Mouse (Mus musculus) cerebellum, adult 2 months (tissue): ENCODE data around the gene Olfr205. TPM values are rescaled to one million over a fixed set of nuclear protein-coding genes. Genes with fewer than 3 reads are reported as not detected.
"Not testable (repeated sequence)": the region's sequence is repeated elsewhere in the genome, so short reads cannot be mapped to it uniquely, and the experiment has no call there.

ENCODE experiments used
- DNase-seq, 2 experiments: peaks; one replicate each; pipeline ENCODE4 v3.0.0; 2021
- H3K27ac ChIP-seq: fragments of 200-500 bp; 2 replicates; pipeline ENCODE4 v1.5.1; 2012; ENCODE audit warnings: low read length, control low read depth, inconsistent platforms; ENCODE audit not compliant: insufficient read depth
- H3K27me3 ChIP-seq: fragments of 200-500 bp; 2 replicates; pipeline ENCODE4 v1.6.1; 2012; ENCODE audit warnings: inconsistent platforms, mild to moderate bottlenecking, low read length, moderate library complexity; ENCODE audit not compliant: control insufficient read depth, insufficient read depth
- H3K4me1 ChIP-seq: fragments of 200-500 bp; 2 replicates; pipeline ENCODE4 v1.6.1; 2011; ENCODE audit warnings: low read length; ENCODE audit not compliant: control insufficient read depth, insufficient read depth
- H3K4me3 ChIP-seq: fragments of 200-500 bp; replicated peaks from 2 replicates; pipeline ENCODE3; 2011; ENCODE audit warnings: mild to moderate bottlenecking, low read depth, low read length, control low read depth; ENCODE audit not compliant: insufficient read depth
- CTCF ChIP-seq: fragments of 200-500 bp; IDR thresholded peaks from 2 replicates; pipeline ENCODE4 v1.5.1; 2011; ENCODE audit warnings: low read depth, mild to moderate bottlenecking, control low read depth, low read length, moderate library complexity, borderline replicate concordance; ENCODE audit not compliant: insufficient read depth
- POLR2A ChIP-seq: fragments of 200-500 bp; IDR thresholded peaks from 2 replicates; pipeline ENCODE4 v1.6.1; 2011; ENCODE audit warnings: low read length, control low read depth, borderline replicate concordance; ENCODE audit not compliant: insufficient read depth
- WGBS: fragments of 180-500 bp; shearing (Covaris S2); methylation state at CpG from one replicate; pipeline ENCODE4 v1.1.7; 2018; 5-methylcytosine and 5-hydroxymethylcytosine counted together
- polyA plus RNA-seq: library from polyadenylated mRNA; depleted of rRNA; stranded (reverse); fragments of >200 nt; gene quantifications from 2 replicates; pipeline ENCODE4 v1.2.3, GENCODE M21; 2012; rRNA removed

Gene Olfr205
- polyA plus RNA-seq = not detected in 2 replicates

DNA sequence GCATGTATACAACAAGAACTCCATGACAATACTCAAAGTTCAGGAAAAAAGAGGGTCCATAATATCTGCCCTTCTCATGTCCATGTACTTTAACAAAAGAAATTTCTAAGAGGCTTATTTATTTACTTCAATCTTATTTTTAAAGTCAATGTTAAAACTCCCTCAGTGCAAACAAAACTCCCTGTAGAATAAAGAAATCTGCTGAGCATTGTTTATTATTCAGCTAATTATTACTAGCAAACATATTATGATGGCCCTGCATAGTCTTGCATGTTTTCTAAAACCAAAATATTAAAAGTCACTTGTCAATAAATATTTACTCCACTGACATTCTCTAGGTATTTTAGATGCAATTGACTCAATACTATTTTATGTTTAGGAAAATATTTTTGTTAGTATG, at the start of gene Olfr205:
Gene Olfr205 (minus strand): TSS at position 101 of the 400 bp plus-strand sequence.
- Histone ChIP-seq H3K4me1 (no peaks in the 10 kb centered on the region), H3K4me3 (no peak within 1 kb of the TSS), H3K27me3 (no peaks in the 10 kb centered on the region), H3K27ac (no peak within 1 kb of the TSS)
- TF ChIP-seq POLR2A = no peak
- DNase-seq = no peak

DNA sequence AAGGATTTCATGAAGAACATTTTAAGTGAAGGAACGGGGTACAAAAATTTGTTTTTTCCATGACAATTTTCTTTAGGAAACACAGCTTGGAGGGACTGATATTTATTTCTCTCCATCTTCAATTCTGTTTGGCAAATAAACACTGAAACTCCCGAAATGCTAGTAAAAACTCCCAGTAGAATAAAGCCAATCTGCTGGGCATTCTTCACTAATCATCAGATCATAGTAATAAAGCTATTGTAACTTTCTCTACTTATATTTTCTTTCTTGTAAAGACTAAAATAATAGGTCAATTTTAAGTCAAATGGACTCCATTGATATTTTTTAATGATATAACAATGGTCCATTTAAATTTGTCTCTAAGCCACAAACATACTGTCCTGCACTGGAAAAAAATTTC, 33.0 kb upstream of the Olfr205 start, which contains the start of gene Olfr209:
Gene Olfr209 (minus strand): TSS at position 101 of the 400 bp plus-strand sequence.
- WGBS = 81% methylated on average over 2 of the region's 2 CpGs
- DNase-seq = no peak
- Histone ChIP-seq H3K27me3 (no peaks in the 10 kb centered on the region), H3K4me3 (no peak within 1 kb of the TSS), H3K27ac (no peak within 1 kb of the TSS), H3K4me1 (no peaks in the 10 kb centered on the region)
- TF ChIP-seq CTCF = no peak
- TF ChIP-seq POLR2A = no peak

DNA sequence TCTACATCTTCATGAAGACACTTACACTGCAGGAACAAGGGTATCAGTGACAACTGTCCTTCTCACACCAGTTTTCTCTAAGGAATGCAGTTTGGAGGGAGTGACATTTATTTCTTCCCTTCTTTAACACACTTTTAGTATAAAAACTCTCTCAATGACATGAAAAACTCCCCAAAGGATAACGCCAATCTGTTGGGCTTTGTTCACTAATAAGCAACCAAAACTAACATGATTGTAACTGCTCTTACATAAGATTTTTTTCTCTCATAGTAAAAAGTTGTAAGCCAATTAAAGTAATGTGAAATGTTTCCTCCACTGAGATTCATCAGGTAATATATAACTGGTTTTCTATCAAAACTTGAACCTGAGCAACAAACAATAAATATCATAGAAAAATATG, 18.2 kb upstream of the Olfr205 start, which contains the start of gene Olfr206:
Gene Olfr206 (minus strand): TSS at position 101 of the 400 bp plus-strand sequence.
- H3K27ac ChIP-seq = no peak within 1 kb of the TSS
- 78% methylated on average over 1 of the region's 1 CpGs for WGBS
- no peak within 1 kb of the TSS for H3K4me3 ChIP-seq
- TF ChIP-seq POLR2A (no peak), CTCF (no peak)
- H3K27me3 ChIP-seq = no peaks in the 10 kb centered on the region
- no peaks in the 10 kb centered on the region for H3K4me1 ChIP-seq
- DNase-seq = no peak

DNA sequence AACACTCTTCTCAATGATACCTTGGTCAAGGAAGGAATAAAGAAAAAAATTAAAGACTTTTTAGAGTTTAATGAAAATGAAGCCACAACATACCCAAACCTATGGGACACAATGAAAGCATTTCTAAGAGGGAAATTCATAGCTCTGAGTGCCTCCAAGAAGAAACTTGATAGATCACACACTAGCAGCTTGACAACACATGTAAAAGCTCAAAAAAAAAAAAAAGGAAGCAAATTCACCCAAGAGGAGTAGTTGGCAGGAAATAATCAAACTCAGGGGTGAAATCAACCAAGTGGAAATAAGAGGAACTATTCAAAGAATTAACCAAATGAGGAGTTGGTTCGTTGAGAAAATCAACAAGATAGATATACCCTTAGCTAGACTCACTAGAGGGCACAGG, 7.7 kb downstream of the Olfr205 start:
- WGBS = 42% methylated on average over 1 of the region's 1 CpGs
- not testable (repeated sequence) for H3K4me3 ChIP-seq, H3K4me1 ChIP-seq, H3K27ac ChIP-seq, DNase-seq, H3K27me3 ChIP-seq

DNA sequence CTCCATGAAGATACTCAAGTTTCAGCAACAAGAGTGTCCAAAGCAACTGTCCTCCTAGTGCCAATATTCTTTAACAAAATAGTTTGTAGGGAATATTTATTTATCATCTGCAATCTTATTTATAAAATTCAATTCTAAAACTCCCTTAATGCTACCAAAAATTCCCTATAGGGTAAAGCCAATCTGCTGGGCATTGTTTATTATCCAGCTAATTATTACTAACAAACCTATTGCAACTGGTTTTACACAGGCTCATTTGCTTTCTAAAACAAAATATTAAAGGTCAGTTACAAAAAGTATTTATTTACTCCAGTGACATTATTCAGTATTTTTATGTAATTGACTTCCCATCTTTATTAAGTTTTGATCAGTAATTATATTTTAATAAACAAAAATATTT, 12.8 kb downstream of the Olfr205 start, which contains the start of gene Olfr204:
Gene Olfr204 (minus strand): TSS at position 101 of the 400 bp plus-strand sequence.
- H3K27me3 ChIP-seq = no peaks in the 10 kb centered on the region
- no peak for DNase-seq
- H3K4me1 ChIP-seq = no peaks in the 10 kb centered on the region
- H3K4me3 ChIP-seq = no peak within 1 kb of the TSS
- TF ChIP-seq CTCF (no peak), POLR2A (no peak)
- no peak within 1 kb of the TSS for H3K27ac ChIP-seq

DNA sequence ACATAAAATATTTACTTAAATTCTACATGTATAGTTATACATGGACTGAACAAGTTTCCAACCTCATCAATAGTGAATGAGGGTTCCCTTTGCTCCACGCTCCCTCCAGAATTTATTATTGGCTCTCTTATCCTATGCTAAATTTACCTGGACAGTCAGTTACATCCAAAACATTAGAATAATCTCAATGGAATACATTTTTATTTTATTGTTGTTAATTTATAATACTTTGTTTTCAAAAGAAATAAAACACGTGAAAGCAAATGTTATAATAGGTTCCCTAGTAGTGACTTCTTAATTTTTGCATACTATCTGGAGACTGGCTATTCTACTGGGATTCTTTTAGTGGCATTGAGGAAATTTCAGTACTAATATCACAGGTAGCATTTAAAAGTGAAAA, 32.4 kb downstream of the Olfr205 start, which contains the start of gene Olfr203:
Gene Olfr203 (plus strand): TSS at position 301 of the 400 bp plus-strand sequence.
- Histone ChIP-seq H3K4me1 (no peaks in the 10 kb centered on the region), H3K27me3 (no peaks in the 10 kb centered on the region), H3K4me3 (no peak within 1 kb of the TSS), H3K27ac (no peak within 1 kb of the TSS)
- no peak for DNase-seq
- 93% methylated on average over 2 of the region's 2 CpGs for WGBS
- TF ChIP-seq CTCF (no peak), POLR2A (no peak)

DNA sequence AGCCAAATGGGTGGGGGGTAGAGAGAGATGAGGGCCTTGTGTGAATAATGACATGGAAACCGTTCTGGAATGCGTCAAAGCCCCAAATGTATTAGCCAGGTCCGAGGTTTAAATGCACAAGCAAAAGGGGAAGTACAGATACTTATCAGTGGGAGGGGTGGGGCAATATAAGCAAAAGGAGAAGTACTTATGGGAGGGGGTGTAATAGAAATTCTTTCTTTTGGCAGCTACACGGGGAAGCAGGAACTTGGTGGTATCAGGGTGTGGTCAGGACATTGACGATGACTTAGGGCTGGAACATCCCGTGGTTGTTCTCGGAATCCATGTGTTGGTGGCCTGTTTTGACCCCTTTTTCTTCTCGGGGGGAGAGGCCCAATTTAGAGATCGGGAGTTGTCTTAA, 43.4 kb downstream of the Olfr205 start:
- not testable (repeated sequence) for DNase-seq, H3K4me1 ChIP-seq, H3K27ac ChIP-seq, H3K4me3 ChIP-seq, H3K27me3 ChIP-seq
- 78% methylated on average over 9 of the region's 9 CpGs for WGBS

DNA sequence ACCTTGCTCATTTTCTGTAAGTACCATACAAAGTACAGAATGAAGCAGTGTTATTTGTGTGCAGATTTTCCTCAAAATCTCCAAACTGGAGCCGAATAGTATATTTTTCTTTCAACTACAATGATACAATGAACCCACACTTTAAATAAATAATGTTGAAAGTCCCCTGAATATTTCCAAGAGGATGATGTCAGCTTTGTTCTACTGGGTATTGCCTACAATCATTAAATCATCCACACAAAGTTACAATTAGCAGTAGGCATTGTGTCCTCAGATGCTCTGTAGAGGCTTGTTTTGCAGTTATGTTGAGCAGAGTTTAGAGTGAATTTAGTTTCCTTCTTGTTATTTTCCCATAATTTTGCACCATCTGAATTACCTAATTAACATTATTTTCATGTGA, 44.2 kb downstream of the Olfr205 start, which contains the start of gene Olfr202:
Gene Olfr202 (minus strand): TSS at position 101 of the 400 bp plus-strand sequence.
- Histone ChIP-seq H3K4me3 (no peak within 1 kb of the TSS), H3K27ac (no peak within 1 kb of the TSS), H3K4me1 (no peaks in the 10 kb centered on the region), H3K27me3 (no peaks in the 10 kb centered on the region)
- WGBS = 87% methylated on average over 1 of the region's 1 CpGs
- TF ChIP-seq CTCF (no peak), POLR2A (no peak)
- no peak for DNase-seq

DNA sequence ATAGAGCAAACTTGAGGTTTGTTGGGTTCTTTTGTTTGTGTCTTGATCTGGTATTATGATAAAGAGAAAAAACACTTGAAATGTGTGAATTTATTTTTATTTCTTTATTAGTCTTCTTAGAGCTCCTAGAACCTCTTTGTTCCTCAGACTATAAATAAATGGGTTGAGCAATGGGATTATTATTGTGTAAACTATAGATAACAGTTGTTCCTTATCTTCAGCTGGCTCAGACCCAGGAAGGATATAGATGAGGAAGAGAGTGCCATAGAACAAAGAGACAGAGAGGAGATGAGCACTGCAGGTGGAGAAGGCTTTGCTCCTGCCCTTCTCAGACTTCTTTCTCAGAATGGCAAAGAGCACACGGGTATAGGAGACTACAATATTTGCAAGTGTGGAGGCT, 47.5 kb downstream of the Olfr205 start:
- WGBS = 59% methylated on average over 1 of the region's 1 CpGs
- DNase-seq = no peak
- no peak overlapping the region for H3K27ac ChIP-seq
- H3K27me3 ChIP-seq = no peaks in the 10 kb centered on the region
- TF ChIP-seq POLR2A = no peak
- TF ChIP-seq CTCF = no peak
- no peaks in the 10 kb centered on the region for H3K4me1 ChIP-seq
- no peak overlapping the region for H3K4me3 ChIP-seq
